Mouse (Mus musculus) embryonic facial prominence, embryonic 15.5 days (tissue): ENCODE data around the gene Pigu. TPM values are rescaled to one million over a fixed set of nuclear protein-coding genes. Genes with fewer than 3 reads are reported as not detected.
A peak's percentile ranks its signal among the peaks of the same experiment; 100 is the strongest.

Experiments
- ATAC-seq: fragments of 200-750 bp; cut with Nextera tagmentation; 2 replicates; pipeline ENCODE4 v1.8.0; 2017; ENCODE audit warnings: low read depth, moderate TSS enrichment; ENCODE audit not compliant: insufficient number of reproducible peaks, low FRiP score, low TSS enrichment
- H3K27ac ChIP-seq: fragments of 300-500 bp; sonication (generic); replicated peaks from 2 replicates; pipeline ENCODE4 v1.5.1; 2015; ENCODE audit warnings: mild to moderate bottlenecking, inconsistent platforms
- H3K27me3 ChIP-seq: fragments of 300-500 bp; sonication (generic); 2 replicates; pipeline ENCODE4 v1.6.1; 2015; ENCODE audit warnings: inconsistent platforms
- H3K36me3 ChIP-seq: fragments of 300-500 bp; sonication (generic); 2 replicates; pipeline ENCODE4 v1.6.1; 2015; ENCODE audit warnings: mild to moderate bottlenecking, inconsistent platforms
- H3K4me1 ChIP-seq: fragments of 300-500 bp; sonication (generic); 2 replicates; pipeline ENCODE4 v1.6.1; 2015; ENCODE audit warnings: inconsistent platforms
- H3K4me2 ChIP-seq: fragments of 300-500 bp; sonication (generic); replicated peaks from 2 replicates; pipeline ENCODE4 v1.6.1; 2015; ENCODE audit warnings: mild to moderate bottlenecking, inconsistent platforms
- H3K4me3 ChIP-seq: fragments of 300-500 bp; sonication (generic); replicated peaks from 2 replicates; pipeline ENCODE4 v1.5.1; 2015; ENCODE audit warnings: mild to moderate bottlenecking, inconsistent platforms
- H3K9ac ChIP-seq: fragments of 300-500 bp; sonication (generic); 2 replicates; pipeline ENCODE4 v1.6.1; 2015; ENCODE audit warnings: inconsistent platforms
- H3K9me3 ChIP-seq: fragments of 300-500 bp; sonication (generic); replicated peaks from 2 replicates; pipeline ENCODE4 v1.6.1; 2016; ENCODE audit warnings: inconsistent platforms
- WGBS: fragments of 180-500 bp; shearing (Covaris S2); methylation state at CpG from one replicate; pipeline ENCODE4 v1.1.7; 2015; 5-methylcytosine and 5-hydroxymethylcytosine counted together
- polyA plus RNA-seq: library from polyadenylated mRNA; unstranded; fragments of >200 nt; fragmentation: Nextera tagmentation; extraction: Ambion mirVana; gene quantifications from 2 replicates; pipeline ENCODE4 v1.2.1, GENCODE M21; 2015

Gene Pigu
- polyA plus RNA-seq, 1 experiment from 2014 or later = 44.9 TPM

- peak overlapping the region; percentile 80 for H3K4me3 ChIP-seq
- peak overlapping the region; percentile 96 for H3K27ac ChIP-seq
- 18% methylated on average over 6 of the region's 6 CpGs for WGBS
- H3K36me3 ChIP-seq = no peaks in the 10 kb centered on the region
- ATAC-seq = no peak
- peak overlapping the region; percentile 85 for H3K4me2 ChIP-seq
- H3K4me1 ChIP-seq = peaks cover 41% of the 10 kb centered on the region
- no peaks in the 10 kb centered on the region for H3K9me3 ChIP-seq
- H3K9ac ChIP-seq = peak overlapping the region; percentile 87; the same call in 1 of the 2 replicates
- peaks cover 11% of the 10 kb centered on the region for H3K27me3 ChIP-seq
Measured at GRCm38 (mm10) chr2:155382332-155382700, 25.1 kb upstream of the Pigu start.

GRCm38 (mm10) chr2:155381643-155382331 is 24.6 kb upstream of the Pigu start:
- H3K4me2 ChIP-seq = peak overlapping the region; percentile 85
- H3K9me3 ChIP-seq = no peaks in the 10 kb centered on the region
- no peaks in the 10 kb centered on the region for H3K36me3 ChIP-seq
- peak overlapping the region; percentile 80 for H3K4me3 ChIP-seq
- H3K9ac ChIP-seq = peak overlapping the region; percentile 87
- peak; percentile 88 for ATAC-seq
- H3K27ac ChIP-seq = peak overlapping the region; percentile 96
- H3K27me3 ChIP-seq = peaks cover 11% of the 10 kb centered on the region
- peaks cover 37% of the 10 kb centered on the region for H3K4me1 ChIP-seq
- under 1% methylated on average over 68 of the region's 68 CpGs for WGBS

- Histone ChIP-seq H3K9ac (peak overlapping the region; percentile 87), H3K27me3 (peaks cover 11% of the 10 kb centered on the region), H3K36me3 (no peaks in the 10 kb centered on the region), H3K4me1 (peaks cover 29% of the 10 kb centered on the region), H3K27ac (no peak overlapping the region), H3K4me3 (peak overlapping the region; percentile 80), H3K4me2 (peak overlapping the region; percentile 85), H3K9me3 (no peaks in the 10 kb centered on the region)
- WGBS = 1% methylated on average over 11 of the region's 11 CpGs
- ATAC-seq = no peak
Measured at GRCm38 (mm10) chr2:155381060-155381437, 23.8 kb upstream of the Pigu start.

- H3K4me2 ChIP-seq = peak within 1 kb of the TSS; percentile 85
- WGBS = 42% methylated on average over 8 of the region's 8 CpGs
- H3K9ac ChIP-seq = peak within 1 kb of the TSS; percentile 87
- no peaks in the 10 kb centered on the region for H3K9me3 ChIP-seq
- peaks cover 11% of the 10 kb centered on the region for H3K27me3 ChIP-seq
- no peaks in the 10 kb centered on the region for H3K36me3 ChIP-seq
- H3K4me1 ChIP-seq = peaks cover 23% of the 10 kb centered on the region
- peak within 1 kb of the TSS; percentile 80 for H3K4me3 ChIP-seq
- no peak for ATAC-seq
- H3K27ac ChIP-seq = peak within 1 kb of the TSS; percentile 96
Measured at GRCm38 (mm10) chr2:155380261-155381059, 23.2 kb upstream of the Pigu start, which contains the start of gene Trp53inp2. TSS of gene Trp53inp2 (plus strand) at chr2:155381059.

GRCm38 (mm10) chr2:155376191-155376590 is 19.0 kb upstream of the Pigu start:
- Histone ChIP-seq H3K27ac (no peak overlapping the region), H3K4me1 (peaks cover 5% of the 10 kb centered on the region), H3K9ac (no peak overlapping the region), H3K36me3 (no peaks in the 10 kb centered on the region), H3K4me2 (no peak overlapping the region), H3K9me3 (no peaks in the 10 kb centered on the region), H3K27me3 (peaks cover 11% of the 10 kb centered on the region), H3K4me3 (no peak overlapping the region)
- no peak for ATAC-seq
- WGBS = 76% methylated on average over 10 of the region's 10 CpGs

GRCm38 (mm10) chr2:155374521-155374920 is 17.3 kb upstream of the Pigu start:
- Histone ChIP-seq H3K4me2 (no peak overlapping the region), H3K27ac (no peak overlapping the region), H3K4me3 (no peak overlapping the region), H3K36me3 (no peaks in the 10 kb centered on the region), H3K9me3 (no peaks in the 10 kb centered on the region), H3K4me1 (no peaks in the 10 kb centered on the region), H3K27me3 (no peaks in the 10 kb centered on the region; the same call in 1 of the 2 replicates), H3K9ac (no peak overlapping the region)
- no peak for ATAC-seq

GRCm38 (mm10) chr2:155373886-155374285 is 16.7 kb upstream of the Pigu start:
- ATAC-seq = no peak
- Histone ChIP-seq H3K27me3 (no peaks in the 10 kb centered on the region; the same call in 1 of the 2 replicates), H3K27ac (no peak overlapping the region), H3K9ac (no peak overlapping the region), H3K4me3 (no peak overlapping the region), H3K4me2 (no peak overlapping the region), H3K4me1 (0 out of 2 replicates have a peak, but pooled peaks cover 3% of the 10 kb centered on the region), H3K36me3 (no peaks in the 10 kb centered on the region), H3K9me3 (no peaks in the 10 kb centered on the region)
- 63% methylated on average over 1 of the region's 1 CpGs for WGBS

- H3K4me3 ChIP-seq = no peak overlapping the region
- H3K36me3 ChIP-seq = no peaks in the 10 kb centered on the region
- H3K27me3 ChIP-seq = no peaks in the 10 kb centered on the region; the same call in 1 of the 2 replicates
- H3K27ac ChIP-seq = no peak overlapping the region
- H3K9ac ChIP-seq = no peak overlapping the region
- 0 out of 2 replicates have a peak, but pooled peaks cover 3% of the 10 kb centered on the region for H3K4me1 ChIP-seq
- WGBS = 94% methylated on average over 1 of the region's 1 CpGs
- no peaks in the 10 kb centered on the region for H3K9me3 ChIP-seq
- no peak overlapping the region for H3K4me2 ChIP-seq
- no peak for ATAC-seq
Measured at GRCm38 (mm10) chr2:155373302-155373701, 16.1 kb upstream of the Pigu start.

GRCm38 (mm10) chr2:155372451-155372850 is 15.2 kb upstream of the Pigu start:
- Histone ChIP-seq H3K27me3 (no peaks in the 10 kb centered on the region), H3K9ac (no peak overlapping the region), H3K9me3 (no peaks in the 10 kb centered on the region), H3K4me3 (no peak overlapping the region), H3K4me2 (no peak overlapping the region), H3K4me1 (0 out of 2 replicates have a peak, but pooled peaks cover 3% of the 10 kb centered on the region), H3K27ac (no peak overlapping the region), H3K36me3 (no peaks in the 10 kb centered on the region)
- WGBS = 63% methylated on average over 4 of the region's 4 CpGs
- ATAC-seq = no peak

- H3K27ac ChIP-seq = peak overlapping the region; percentile 13; the same call in 1 of the 2 replicates
- no peak for ATAC-seq
Measured at GRCm38 (mm10) chr2:155369333-155369883, 12.2 kb upstream of the Pigu start.

GRCm38 (mm10) chr2:155367635-155368284 is 10.5 kb upstream of the Pigu start:
- Histone ChIP-seq H3K9me3 (no peaks in the 10 kb centered on the region), H3K27ac (no peak overlapping the region), H3K9ac (no peak overlapping the region), H3K4me1 (0 out of 2 replicates have a peak, but pooled peaks cover 3% of the 10 kb centered on the region), H3K4me3 (no peak overlapping the region), H3K36me3 (no peaks in the 10 kb centered on the region), H3K27me3 (no peaks in the 10 kb centered on the region), H3K4me2 (no peak overlapping the region)
- 85% methylated on average over 7 of the region's 7 CpGs for WGBS
- no peak for ATAC-seq

More at GRCm38 (mm10) chr2:155369333-155369883, 12.2 kb upstream of the Pigu start:
- H3K9ac ChIP-seq = no peak overlapping the region
- H3K4me3 ChIP-seq = no peak overlapping the region
- H3K9me3 ChIP-seq = no peaks in the 10 kb centered on the region
- no peaks in the 10 kb centered on the region for H3K27me3 ChIP-seq
- WGBS = 55% methylated on average over 7 of the region's 7 CpGs
- no peak overlapping the region for H3K4me2 ChIP-seq
- H3K4me1 ChIP-seq = 0 out of 2 replicates have a peak, but pooled peaks cover 3% of the 10 kb centered on the region
- H3K36me3 ChIP-seq = no peaks in the 10 kb centered on the region
